Mouse (Mus musculus) limb, embryonic 13.5 days (tissue): Measurements from ENCODE around the gene Gm14862. TPM values are rescaled to one million over a fixed set of nuclear protein-coding genes. Genes with fewer than 3 reads are reported as not detected.

ENCODE experiments used
- ATAC-seq: fragments of 200-750 bp; cut with Nextera tagmentation; 2 replicates; pipeline ENCODE4 v1.8.0; 2017; ENCODE audit warnings: low read depth, moderate number of reproducible peaks, moderate TSS enrichment; ENCODE audit not compliant: low FRiP score
- H3K27ac ChIP-seq: fragments of 300-500 bp; sonication (generic); 2 replicates; pipeline ENCODE4 v1.5.1; 2015; ENCODE audit warnings: inconsistent platforms, mild to moderate bottlenecking, moderate library complexity
- H3K27me3 ChIP-seq: fragments of 300-500 bp; sonication (generic); 2 replicates; pipeline ENCODE4 v1.6.1; 2015; ENCODE audit warnings: mild to moderate bottlenecking, inconsistent platforms
- H3K36me3 ChIP-seq: fragments of 300-500 bp; sonication (generic); 2 replicates; pipeline ENCODE4 v1.6.1; 2015; ENCODE audit warnings: inconsistent platforms, mild to moderate bottlenecking, moderate library complexity
- H3K4me1 ChIP-seq: fragments of 300-500 bp; sonication (generic); 2 replicates; pipeline ENCODE4 v1.6.1; 2015; ENCODE audit warnings: inconsistent platforms
- H3K4me2 ChIP-seq: fragments of 300-500 bp; sonication (generic); replicated peaks from 2 replicates; pipeline ENCODE4 v1.6.1; 2015; ENCODE audit warnings: inconsistent platforms, mild to moderate bottlenecking, moderate library complexity
- H3K4me3 ChIP-seq: fragments of 300-500 bp; sonication (generic); 2 replicates; pipeline ENCODE4 v1.5.1; 2015; ENCODE audit warnings: moderate library complexity, mild to moderate bottlenecking, inconsistent platforms
- H3K9ac ChIP-seq: fragments of 300-500 bp; sonication (generic); 2 replicates; pipeline ENCODE4 v1.6.1; 2015; ENCODE audit warnings: mild to moderate bottlenecking, inconsistent platforms
- H3K9me3 ChIP-seq: fragments of 300-500 bp; sonication (generic); 2 replicates; pipeline ENCODE4 v1.6.1; 2016; ENCODE audit warnings: inconsistent platforms
- WGBS: fragments of 180-500 bp; shearing (Covaris S2); methylation state at CpG from one replicate; pipeline ENCODE4 v1.1.7; 2015; 5-methylcytosine and 5-hydroxymethylcytosine counted together
- polyA plus RNA-seq: library from polyadenylated mRNA; unstranded; fragments of >200 nt; fragmentation: Nextera tagmentation; extraction: Ambion mirVana; gene quantifications from 2 replicates; pipeline ENCODE4 v1.2.1, GENCODE M21; 2015

Gene Gm14862
- polyA plus RNA-seq, 1 experiment from 2014 or later, result not detected

- H3K9me3 ChIP-seq, result no peaks in the 10 kb centered on the region
- no peak overlapping the region for H3K9ac ChIP-seq
- H3K27ac ChIP-seq, result no peak overlapping the region
- WGBS, result 88% methylated on average over 2 of the region's 2 CpGs
- no peaks in the 10 kb centered on the region for H3K36me3 ChIP-seq
- H3K4me1 ChIP-seq, result no peaks in the 10 kb centered on the region
- no peak overlapping the region for H3K4me2 ChIP-seq
- no peak for ATAC-seq
- H3K27me3 ChIP-seq, result no peaks in the 10 kb centered on the region
- no peak overlapping the region for H3K4me3 ChIP-seq
Observed at GRCm38 (mm10) chrX:9216244-9216643, 40.5 kb downstream of the Gm14862 start.

- H3K36me3 ChIP-seq, result no peaks in the 10 kb centered on the region
- 80% methylated on average over 2 of the region's 2 CpGs for WGBS
- H3K4me3 ChIP-seq, result no peak overlapping the region
- no peaks in the 10 kb centered on the region for H3K4me1 ChIP-seq
- 0 out of 2 replicates have a peak, but pooled peaks cover 3% of the 10 kb centered on the region for H3K27me3 ChIP-seq
- no peak overlapping the region for H3K27ac ChIP-seq
- H3K9me3 ChIP-seq, result no peaks in the 10 kb centered on the region
- no peak overlapping the region for H3K4me2 ChIP-seq
- no peak overlapping the region for H3K9ac ChIP-seq
- no peak for ATAC-seq
Observed at GRCm38 (mm10) chrX:9205121-9205520, 51.6 kb downstream of the Gm14862 start.

GRCm38 (mm10) chrX:9202781-9203405 is 53.8 kb downstream of the Gm14862 start:
- Histone ChIP-seq H3K4me2 (no peak overlapping the region), H3K4me3 (no peak overlapping the region)
- 57% methylated on average over 7 of the region's 7 CpGs for WGBS

GRCm38 (mm10) chrX:9201954-9202353 is 54.7 kb downstream of the Gm14862 start:
- Histone ChIP-seq H3K4me2 (no peak overlapping the region), H3K9ac (no peak overlapping the region), H3K4me1 (no peaks in the 10 kb centered on the region), H3K4me3 (no peak overlapping the region), H3K27ac (no peak overlapping the region), H3K27me3 (peaks cover 15% of the 10 kb centered on the region), H3K9me3 (no peaks in the 10 kb centered on the region), H3K36me3 (no peaks in the 10 kb centered on the region)
- ATAC-seq, result no peak
- 83% methylated on average over 2 of the region's 2 CpGs for WGBS

More at GRCm38 (mm10) chrX:9202781-9203405, 53.8 kb downstream of the Gm14862 start:
- H3K9me3 ChIP-seq, result no peaks in the 10 kb centered on the region
- no peak overlapping the region for H3K9ac ChIP-seq
- H3K27me3 ChIP-seq, result peaks cover 15% of the 10 kb centered on the region
- no peak for ATAC-seq
- no peaks in the 10 kb centered on the region for H3K4me1 ChIP-seq
- no peaks in the 10 kb centered on the region for H3K36me3 ChIP-seq
- no peak overlapping the region for H3K27ac ChIP-seq

Other genes with a start within 250 kb of the Gm14862 start
- gene Fthl17e, start 223.4 kb downstream of the Gm14862 start, polyA plus RNA-seq, result not detected in 2 replicates
- not detected in 2 replicates for gene Fthl17f, start 193.9 kb downstream of the Gm14862 start, polyA plus RNA-seq
- not detected in 2 replicates for gene 4930402K13Rik, start 152.3 kb downstream of the Gm14862 start, polyA plus RNA-seq
- gene Lancl3, start 57.0 kb downstream of the Gm14862 start, polyA plus RNA-seq, result 0.87 and 1.1 TPM in 2 replicates
- 0.92 and 1.0 TPM in 2 replicates for gene Xk, start 15.9 kb upstream of the Gm14862 start, polyA plus RNA-seq
- 0.29 TPM in 1 of 2 replicates, not detected in the other for gene H2al1m, start 26.9 kb upstream of the Gm14862 start, polyA plus RNA-seq
- not detected in 2 replicates for gene H2al1k, start 93.7 kb upstream of the Gm14862 start, polyA plus RNA-seq
- 2.0 and 2.2 TPM in 2 replicates for gene Cybb, start 230.9 kb upstream of the Gm14862 start, polyA plus RNA-seq